Mouse (Mus musculus): ENCODE measurements around the gene Zfp507.

GRCm38 (mm10) chr7:35840504-35840903, 37.7 kb upstream of the Zfp507 start:
- TF ChIP-seq CTCF (IDR thresholded peaks at IDR 0.05; ENCODE audit: low read depth), result no peak
- no peak for TF ChIP-seq EP300 (IDR thresholded peaks at IDR 0.05; ENCODE audit: low read depth)

All from liver, postnatal 0 days (tissue).